Mouse (Mus musculus): ENCODE data around the gene Cpm. TPM values are rescaled to one million over a fixed set of nuclear protein-coding genes. Genes with fewer than 3 reads are reported as not detected.

The Cpm gene
- total RNA-seq, 2 experiments from 2014 or later, result 2.8 to 3.6 TPM

DNA sequence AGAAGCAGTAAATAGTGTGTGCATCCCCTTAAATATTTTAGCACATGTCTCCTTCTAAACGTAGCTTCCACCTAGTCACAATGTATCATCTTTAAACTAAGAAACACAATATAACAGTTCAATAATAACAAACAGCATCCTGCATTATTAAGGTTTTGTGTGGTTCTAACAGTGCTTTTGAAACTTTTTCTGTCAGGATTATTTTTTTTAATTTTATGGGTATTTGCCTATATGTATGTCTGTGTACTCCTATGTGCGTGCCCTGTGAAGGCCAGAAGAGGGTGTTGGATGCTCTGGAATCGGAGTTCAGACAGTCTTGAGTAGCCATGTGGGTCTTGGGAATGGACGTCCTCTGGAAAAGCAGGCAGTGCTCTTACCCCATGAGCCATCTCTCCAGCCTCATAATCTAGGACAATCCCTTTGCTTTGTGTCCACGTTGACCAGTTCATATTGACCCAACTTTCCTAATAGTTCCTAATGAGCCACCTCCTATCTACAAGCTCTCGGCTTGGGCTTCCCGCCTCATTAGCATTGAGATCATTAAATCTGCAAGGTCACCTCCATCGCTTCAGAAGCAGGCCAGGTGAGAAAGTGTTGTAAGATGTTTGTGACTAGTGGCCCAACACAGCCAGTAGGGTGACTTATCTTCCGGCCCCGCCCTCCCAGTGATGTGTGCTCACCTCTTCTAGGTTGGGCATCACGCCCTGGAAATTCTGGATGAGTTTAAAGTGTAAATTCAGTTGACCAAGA is 20.2 kb downstream of the Cpm start:
- no peak for DNase-seq

GRCm38 (mm10) chr10:117650042-117650655 is 20.8 kb downstream of the Cpm start:
- DNase-seq, result no peak

GRCm38 (mm10) chr10:117650725-117651124 is 21.4 kb downstream of the Cpm start:
- DNase-seq, result no peak

GRCm38 (mm10) chr10:117651587-117652377 is 22.5 kb downstream of the Cpm start:
- DNase-seq, result no peak

GRCm38 (mm10) chr10:117652378-117652774 is 23.1 kb downstream of the Cpm start:
- DNase-seq, result no peak

GRCm38 (mm10) chr10:117652930-117653778 is 23.9 kb downstream of the Cpm start:
- no peak for DNase-seq

DNA sequence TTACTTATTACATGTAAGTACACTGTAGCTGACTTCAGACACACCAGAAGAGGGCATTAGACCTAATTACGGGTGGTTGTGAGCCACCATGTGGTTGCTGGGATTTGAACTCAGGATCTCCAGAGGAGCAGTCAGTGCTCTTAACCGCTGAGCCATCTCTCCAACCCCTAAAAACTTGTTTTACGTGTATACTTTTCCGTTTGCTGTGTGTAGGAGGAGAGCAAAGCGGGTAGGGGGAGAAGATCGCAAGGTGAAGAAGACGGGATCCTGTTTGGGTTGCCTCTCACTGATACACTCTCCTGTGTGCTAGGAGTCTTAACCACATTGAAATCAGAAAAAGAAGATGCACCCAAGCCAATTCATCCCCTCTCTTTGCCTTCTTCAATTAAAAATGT is 24.5 kb downstream of the Cpm start:
- DNase-seq, result no peak

DNA sequence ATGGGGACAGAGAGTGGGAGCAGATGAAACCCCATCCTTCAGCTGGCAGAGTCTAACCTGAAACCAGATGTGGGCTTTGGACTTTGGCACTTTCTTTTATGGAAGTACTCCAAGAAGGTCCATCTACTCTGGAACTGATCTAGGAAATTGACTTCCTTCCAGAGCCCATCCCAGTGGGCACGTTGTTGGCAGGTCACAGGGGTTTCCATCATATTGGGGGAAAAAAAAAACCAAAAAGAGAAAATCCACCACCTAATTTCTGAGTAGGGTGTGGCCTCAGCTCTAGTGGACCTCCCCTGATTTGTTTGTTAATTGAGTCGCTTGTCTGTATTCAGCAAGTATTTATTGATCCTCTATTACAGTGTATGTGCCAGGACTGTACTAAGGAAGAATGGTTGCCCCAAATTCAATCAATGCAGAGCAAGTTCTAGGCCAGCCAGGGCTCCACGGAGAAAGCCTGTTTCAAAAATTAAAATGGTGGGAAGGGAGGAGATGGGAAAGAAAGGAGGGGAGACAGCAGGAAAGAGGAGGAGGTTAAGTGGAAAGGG is 25.4 kb downstream of the Cpm start:
- DNase-seq, result no peak

DNA sequence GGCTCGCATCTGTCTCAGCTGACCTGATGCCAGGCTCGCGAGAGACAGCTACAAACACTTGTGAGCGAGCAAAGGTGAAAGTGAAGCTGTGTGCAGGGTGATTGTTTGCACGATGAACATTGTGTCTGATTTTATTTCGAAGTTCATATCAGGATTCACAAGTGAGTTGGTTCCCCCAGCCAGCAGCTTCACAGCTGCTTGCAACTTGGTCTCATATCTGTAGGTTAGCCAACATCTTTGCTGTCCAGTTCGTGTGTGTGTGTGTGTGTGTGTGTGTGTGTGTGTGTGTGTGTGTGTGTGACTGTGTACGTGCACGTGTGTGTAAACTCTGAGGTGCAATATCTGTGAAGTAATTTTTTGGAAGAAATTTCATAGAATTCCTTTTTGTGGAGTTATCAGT is 26.2 kb downstream of the Cpm start:
- no peak for DNase-seq

DNA sequence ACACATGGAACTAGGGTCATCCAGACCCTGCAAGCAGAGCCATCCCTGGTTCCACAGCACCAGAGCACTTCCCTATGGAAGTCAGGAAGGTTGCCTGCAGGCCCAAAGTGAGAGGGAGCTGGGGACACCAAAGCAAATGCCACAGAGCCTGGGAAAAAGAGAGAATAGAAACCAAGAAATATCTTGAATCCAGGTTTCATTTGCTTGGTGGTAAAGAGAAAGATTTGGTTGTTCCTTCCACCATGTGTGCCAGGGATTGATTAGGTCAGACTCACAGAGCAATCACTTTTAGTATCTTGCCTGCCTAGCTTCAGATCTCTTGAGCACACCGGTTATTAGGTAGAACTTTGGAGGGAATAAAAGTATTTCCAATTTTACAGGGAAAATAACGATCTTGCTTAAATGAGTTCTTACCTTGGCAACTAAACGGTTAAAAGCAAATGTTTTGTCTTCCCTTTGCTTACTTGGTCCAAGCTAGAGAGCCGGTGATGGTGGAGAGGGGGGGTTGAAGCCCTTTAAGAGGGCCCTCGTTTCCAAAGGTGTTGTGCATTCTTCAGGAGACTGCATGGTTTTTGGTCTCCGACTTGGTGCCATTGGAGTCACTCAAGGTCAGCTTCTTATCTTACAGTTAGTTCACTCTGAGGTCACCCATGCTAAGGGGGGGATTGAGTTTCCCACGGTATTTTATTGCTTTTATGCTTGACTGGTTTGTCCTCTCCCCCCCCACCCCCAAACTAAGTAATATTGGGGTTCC is 26.8 kb downstream of the Cpm start:
- no peak for DNase-seq

- DNase-seq, result no peak
Observed at GRCm38 (mm10) chr10:117656662-117656962, 27.3 kb downstream of the Cpm start.

DNA sequence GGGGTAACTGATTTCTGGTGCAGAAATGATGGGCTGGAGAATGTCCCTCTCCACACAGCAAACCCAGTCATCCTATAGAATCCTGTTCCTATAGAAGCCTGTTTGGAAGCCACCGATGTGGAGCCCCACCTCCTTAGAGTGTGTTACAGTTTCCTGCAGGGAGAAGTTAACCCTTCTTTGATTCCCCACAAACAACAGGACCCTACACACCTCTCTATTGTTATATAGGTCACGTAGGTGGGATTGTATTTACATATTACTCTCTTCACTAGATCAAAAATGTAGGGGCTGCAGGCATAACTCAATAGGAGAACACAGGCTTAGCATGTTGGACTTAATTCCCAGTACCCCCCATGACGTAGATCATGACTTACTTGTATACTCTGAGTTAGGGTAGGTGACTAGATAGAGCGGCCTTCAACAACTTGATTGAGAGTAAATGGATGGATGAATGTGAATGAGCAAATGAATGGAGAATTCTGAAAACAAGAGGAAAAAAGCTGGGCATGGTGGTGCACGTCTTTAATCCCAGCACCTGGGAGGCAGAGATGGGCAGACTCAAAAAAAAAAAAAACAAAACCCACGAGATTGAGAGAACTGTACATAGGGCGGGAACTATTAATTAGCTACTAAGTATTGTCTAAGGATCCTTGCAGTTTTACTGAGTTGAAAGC is 27.8 kb downstream of the Cpm start:
- no peak for DNase-seq

- no peak for DNase-seq
Observed at GRCm38 (mm10) chr10:117657659-117658306, 28.5 kb downstream of the Cpm start.

- DNase-seq, result no peak
Observed at GRCm38 (mm10) chr10:117658522-117659429, 29.5 kb downstream of the Cpm start.

DNA sequence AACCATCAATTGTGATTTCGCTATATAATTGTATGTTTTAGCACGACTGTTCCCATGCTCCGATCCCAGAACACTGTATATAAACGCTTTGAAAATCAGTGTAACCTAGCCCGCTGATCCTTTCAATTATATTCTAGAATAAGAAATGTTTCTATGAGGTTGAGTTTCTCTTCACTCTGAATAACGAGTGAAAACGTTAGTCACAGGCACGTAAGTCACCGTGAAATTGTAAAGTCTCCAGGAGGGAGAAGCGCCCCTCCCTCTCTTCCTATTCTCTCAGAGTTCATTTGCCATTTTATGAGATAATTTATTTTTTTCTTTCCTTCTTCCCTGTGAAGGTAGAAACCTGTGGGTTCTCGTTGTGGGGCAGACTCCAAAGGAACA is 30.1 kb downstream of the Cpm start:
- DNase-seq, result no peak

DNA sequence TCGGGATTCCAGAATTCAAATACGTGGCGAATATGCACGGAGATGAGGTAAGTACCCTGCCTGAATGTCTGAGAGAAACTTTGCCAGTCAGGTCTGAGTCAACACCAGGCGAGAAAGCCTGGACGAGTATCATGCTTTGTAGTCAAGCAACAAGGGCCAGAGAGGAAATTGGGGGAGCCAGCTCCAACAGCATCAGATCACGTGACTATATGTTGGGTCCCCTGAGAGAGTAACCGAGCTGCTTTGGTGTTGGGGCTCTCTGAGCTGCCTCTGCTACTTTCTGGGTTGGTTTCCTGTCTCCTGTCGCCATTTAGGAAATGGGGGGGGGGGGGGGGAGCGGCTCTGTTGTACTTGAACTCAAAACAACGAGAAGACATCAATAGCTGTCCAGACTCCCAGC is 30.5 kb downstream of the Cpm start:
- no peak for DNase-seq

DNA sequence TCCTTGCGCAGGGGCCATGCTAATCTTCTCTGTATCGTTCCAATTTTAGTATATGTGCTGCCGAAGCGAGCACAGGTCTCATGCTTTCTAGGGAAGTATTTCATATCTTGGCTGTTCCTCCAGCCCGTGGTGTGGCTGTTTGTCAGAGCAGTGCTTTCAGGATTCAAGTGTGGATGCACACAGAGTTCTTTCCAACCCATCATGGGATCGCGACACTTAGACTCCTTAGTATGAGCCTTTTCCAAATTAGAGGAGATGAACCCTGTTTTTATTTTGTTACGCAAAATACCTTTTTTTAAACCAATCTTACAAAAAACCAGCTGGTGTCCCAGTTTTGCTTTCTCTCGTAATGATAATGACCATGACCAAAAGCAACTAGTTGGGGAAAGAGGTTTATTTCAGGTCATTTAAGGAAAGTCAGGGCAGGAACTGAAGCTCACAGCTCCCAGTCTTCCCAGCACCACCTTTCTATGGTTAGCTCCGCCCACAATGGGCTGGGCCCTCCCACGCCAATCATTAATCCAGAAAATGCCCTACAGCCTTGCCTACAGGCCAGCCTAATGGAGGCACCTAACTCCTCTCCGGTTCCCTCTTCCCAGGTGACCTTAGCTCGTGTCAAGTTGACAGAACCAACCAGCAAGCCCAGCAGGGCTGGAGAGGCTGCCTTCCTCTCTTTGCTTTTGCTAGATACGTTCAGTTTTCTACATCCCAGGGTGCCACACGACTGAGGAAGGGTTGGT is 33.2 kb downstream of the Cpm start:
- no peak for DNase-seq

DNA sequence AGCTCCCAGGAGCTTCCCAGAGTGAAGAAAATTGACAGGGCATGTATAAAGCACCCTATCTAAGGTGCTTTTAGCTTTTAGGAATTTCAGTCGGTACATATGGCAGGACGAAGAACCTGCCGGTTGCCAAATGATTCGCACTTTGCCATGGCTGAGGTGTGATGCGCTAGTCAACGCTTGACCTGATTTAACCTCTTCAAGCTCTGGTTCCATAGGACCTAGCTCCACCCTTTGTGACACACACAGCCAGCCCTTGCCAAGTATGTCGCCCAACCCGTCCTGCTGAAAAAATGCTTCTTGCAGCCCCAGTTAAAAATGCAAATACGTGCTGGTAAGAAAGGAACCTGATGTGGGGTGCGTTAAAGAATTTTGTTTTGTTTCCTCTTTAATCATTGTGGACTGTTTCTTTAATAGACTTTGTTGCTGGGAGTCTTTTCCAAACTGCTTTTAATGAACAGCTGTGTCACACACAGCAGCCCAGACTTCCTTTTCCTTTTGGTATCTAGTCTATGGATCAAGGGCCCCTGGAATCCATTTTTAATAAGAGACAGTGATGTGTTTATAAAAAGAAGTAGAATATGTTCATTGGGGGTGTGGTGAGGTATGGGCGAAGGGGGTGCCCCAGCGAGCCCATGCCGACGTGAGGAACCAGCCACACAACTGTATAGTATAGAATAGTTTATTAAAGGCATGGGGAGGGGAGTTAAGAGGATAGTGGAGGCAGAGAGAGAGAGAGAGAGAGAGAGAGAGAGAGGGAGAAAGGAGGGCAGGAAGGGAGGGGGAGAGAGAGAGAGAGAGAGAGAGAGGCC is 34.0 kb downstream of the Cpm start:
- DNase-seq, result no peak
